Mouse (Mus musculus): ENCODE measurements around the gene Tor2a.

Gene Tor2a

DNA sequence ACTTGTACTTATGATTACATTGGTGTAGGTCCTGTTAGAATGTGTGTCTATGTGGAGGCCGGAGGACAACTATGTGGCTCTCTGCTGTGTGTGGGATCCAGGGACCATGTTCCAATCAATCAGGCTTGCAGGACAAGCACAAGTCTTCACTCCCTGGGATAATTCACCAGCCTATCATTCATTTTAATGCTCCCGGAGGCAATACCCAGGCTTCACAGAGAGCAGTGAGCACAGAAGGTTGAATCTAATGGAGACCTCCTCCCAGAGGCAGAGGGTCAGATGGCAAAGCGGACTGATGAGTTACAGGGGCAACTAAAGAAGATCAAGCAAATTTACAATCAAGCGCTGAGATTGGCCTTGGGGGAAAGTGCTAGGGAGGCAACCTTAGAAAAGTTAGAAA is 27.5 kb upstream of the Tor2a start:
- DNase-seq (ENCODE audit: low spot score in 2 of 2) = no peak

DNA sequence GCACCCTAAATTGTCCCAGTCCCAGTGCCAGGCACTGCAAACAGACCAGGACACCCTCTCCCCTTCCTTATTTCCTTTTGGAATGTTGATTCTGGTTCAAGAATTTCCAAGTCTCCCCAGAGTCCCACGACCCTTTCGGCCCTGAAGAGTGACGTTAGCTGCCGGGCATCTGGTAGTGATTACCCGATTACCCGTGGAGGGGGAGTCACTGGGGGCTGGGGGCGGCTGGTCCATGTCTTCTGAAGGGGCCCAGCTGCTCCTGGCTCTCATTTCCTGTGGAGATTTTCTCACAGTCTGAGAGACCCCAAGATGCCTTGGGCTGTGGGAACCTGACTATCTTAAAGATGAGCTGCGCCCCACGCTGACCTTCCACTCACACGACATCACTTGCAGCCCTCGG is 26.2 kb upstream of the Tor2a start:
- DNase-seq (ENCODE audit: low spot score in 2 of 2) = no peak

DNA sequence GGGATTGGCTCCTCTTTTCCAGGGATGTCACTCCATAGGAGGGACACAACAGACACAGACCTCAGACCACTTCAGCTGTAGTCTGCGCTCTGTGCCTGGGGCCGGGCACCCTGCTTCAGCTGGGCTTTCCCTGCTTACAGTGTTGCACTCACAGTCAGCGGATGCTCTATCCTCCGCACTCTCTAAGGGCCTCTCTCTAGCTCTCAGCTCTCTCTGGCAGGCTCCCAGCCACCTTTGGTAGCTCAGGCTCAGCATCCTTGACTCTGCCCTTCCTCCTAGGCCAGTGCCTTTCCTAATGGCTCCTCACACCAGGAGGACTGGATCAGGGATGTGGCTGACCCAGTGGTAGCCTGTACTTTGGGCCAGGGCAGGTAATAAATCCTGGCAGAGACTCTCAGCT is 25.1 kb upstream of the Tor2a start:
- DNase-seq (ENCODE audit: low spot score in 2 of 2) = no peak

DNA sequence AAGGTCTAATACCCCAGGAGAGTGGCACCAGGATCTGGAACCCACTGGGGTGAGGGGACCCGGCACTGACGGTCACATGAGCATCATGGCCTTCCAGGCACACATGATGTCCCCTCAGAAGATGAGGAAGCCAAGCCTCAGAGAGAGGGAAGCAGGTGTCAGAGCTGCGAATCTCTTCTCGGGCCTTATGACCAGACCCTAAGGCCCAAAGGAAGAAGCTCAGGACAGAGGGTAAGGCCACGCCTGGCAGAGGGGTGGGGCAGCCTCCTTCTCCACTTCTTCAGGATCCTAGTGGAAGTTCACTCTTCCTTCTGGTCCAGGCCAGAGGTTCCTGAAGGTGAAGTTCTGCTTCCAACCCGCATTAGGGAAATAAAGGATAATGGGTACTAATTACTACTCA is 24.3 kb upstream of the Tor2a start:
- no peak for DNase-seq (ENCODE audit: low spot score in 2 of 2)

DNA sequence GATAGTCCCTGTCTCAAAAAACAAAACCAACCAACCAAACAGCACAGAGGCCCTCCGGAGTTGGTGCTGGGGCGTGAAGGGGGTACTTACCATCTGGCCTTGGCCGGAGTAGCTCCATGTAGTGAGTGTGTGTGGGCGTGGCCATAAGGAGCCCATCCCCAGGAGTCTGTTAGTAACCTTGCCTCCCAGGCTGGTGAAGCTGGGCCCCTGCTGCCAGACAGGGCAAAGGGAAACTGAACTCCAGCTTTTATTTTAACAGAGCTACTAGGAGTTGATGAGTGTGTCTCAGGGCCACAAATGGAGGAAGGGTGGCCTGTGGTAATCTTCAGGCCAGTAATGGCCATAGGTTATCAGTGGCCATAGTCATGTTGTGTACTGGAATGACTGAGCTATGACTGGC is 22.6 kb upstream of the Tor2a start:
- no peak for DNase-seq (ENCODE audit: low spot score in 2 of 2)

DNA sequence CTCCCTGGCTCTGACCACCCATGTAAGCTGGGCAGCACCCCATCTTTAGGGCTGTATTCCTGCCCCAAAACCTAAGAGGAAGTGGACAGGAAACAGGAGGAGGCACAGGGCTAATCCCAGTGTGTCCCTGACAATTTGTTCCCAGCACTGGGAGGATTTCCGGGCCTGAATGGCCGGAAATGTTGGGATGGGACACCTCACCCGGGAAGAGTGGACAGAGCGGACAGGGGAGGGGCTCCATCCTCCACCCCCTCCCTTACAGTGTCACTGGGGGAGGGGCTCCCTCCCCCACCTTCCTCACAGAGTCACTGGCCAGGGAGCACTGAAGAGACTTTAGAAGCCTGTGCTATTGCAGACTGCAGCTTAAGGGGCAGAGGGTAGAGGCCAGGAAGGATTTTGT is 22.1 kb upstream of the Tor2a start:
- DNase-seq (ENCODE audit: low spot score in 2 of 2) = no peak

DNA sequence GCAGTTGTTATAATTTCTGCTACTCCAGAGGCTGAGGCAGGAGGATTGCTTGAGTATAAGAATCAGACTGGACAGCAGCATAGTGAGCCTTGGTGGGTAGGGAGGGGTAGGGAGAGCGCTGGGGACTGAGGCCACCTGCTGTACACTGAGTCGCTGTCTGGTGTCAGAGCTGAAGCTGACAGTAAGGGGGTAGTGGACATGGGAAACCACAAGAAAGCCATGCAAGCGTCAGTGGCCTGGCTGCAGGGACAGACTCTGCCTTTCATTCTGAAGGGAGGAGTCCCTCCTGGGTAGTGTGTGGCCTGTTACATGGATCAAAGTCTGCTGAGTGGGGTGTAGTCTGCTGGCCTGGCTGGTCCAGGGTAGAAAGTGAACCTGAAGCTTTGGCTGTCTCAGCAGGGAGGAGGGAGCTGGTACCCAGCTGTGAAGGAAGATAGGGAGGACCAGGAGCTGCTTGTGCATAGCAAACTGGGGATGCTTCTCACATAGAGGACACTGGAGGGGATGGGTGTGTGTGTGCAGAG is 20.7 kb upstream of the Tor2a start:
- DNase-seq (ENCODE audit: low spot score in 2 of 2) = no peak

DNA sequence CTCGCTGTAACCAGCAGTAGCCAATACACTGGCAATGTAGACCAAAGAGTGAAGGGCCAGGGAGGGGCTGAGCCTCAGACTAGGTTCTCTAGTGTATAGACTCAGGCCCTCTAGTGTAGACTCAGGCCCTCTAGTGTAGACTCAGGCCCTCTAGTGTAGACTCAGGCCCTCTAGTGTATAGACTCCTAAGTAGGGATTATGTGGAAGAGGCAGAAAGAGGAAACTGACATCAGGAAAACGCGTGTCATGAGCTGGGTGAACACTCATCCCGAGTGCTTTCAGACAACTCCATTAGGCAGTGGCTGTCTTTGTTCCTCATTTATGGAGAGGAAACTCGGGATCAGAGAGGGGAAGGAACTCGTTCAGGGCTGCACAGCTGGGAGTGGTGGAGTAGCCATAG is 20.0 kb upstream of the Tor2a start:
- no peak for DNase-seq (ENCODE audit: low spot score in 2 of 2)

DNA sequence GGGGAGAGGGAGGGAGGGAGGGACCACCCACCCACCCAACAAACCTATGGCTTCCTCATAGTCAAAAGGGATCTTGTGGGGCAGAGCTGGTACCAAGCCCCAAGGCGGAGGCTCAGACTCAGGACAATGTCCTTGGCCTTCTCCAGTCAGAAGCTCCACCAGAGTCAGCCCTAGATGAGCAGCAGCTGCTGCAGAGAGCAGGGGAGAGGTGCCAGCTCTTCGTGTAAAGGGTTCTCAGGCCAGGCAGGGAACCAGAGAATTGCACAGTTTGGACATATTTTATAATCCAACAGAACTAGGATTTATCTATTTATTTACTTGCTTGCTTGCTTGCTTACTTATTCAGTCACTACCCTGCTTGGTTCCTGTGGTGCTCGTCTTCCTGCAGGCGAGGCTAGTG is 17.7 kb upstream of the Tor2a start:
- DNase-seq (ENCODE audit: low spot score in 2 of 2) = no peak

DNA sequence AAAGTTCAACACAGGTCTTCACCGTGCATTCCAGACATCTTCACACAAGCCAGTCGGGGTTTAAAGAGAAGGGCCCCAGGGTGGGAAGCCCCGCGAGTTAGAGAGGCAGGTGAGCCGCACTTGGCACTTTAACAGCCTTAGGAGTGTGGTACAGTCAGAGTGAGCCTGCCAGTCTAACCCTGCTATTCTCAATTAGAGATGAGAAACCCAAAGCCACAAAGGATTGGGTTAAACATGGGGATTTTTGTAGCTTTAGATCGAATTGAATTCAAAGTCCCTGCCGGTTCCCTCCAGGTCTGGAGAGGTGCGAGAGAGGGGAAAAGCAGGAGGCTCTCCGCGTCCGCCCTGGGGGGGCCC is 16.1 kb upstream of the Tor2a start, which contains the start of gene 6330409D20Rik:
TSS of gene 6330409D20Rik (minus strand) at position 101 of the 357 bp plus-strand sequence.
- DNase-seq (ENCODE audit: low spot score in 2 of 2) = no peak

DNA sequence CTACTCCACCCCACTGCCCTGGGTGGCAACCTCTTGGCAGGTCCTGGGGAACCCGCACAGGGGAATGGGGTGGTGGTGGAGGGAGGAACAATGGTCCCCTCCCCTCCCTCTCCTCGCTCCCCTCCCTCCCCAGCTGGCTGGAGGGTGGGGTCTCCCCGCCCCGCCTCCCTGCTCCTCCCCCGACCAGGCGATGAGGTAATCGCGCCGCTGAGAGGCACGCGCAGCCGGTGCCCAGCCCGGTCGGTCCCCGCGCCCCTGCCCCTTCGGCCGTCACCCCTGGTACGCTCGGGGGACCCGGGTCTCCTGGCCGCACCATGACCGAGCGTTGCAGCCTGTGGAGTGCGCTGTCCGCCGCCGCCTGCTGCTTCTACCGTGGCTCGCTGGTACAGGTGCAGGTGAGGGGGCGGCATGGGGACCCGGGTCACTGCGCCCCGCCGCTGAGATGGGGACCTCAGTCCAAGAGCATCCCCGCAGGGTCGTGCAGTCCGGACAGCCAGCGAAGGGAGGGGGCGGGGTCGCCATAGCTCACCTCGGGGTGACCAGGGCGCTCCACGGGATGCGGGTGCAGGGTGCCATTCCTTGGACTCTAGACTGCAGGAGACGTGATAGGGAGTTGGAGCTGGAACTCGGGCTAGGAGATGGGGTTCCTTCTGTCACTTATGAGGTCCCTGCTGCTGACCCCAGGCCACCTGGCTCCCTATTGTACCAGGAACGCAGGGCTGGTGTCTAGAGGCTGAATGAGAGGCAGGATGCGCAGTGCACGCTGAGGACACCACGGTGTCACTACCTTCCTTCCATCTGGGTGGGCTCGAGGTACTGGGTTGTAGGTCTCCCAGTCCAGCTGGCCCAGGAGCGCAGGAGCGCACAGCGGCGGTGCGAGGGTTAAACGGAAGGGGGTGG is 15.5 kb upstream of the Tor2a start:
- no peak for DNase-seq (ENCODE audit: low spot score in 2 of 2)

DNA sequence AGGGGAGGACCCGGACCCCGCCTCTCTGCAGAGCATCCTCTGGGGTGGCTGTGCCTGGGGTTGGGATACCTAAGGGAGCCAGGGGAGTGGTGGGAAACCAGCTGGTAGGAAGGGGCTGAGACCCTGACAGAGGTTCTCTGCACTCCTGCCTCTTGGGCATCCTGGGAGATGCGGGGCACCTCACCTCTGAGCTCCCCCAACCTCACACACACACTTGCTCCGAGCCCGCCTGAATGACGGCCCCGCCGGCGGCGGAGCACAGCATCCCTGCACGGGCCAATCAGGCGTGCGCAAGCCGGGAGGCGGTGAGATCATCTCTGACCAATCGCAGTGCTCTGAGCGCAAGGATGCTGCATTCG is 14.9 kb upstream of the Tor2a start:
- DNase-seq (ENCODE audit: low spot score in 2 of 2) = no peak

DNA sequence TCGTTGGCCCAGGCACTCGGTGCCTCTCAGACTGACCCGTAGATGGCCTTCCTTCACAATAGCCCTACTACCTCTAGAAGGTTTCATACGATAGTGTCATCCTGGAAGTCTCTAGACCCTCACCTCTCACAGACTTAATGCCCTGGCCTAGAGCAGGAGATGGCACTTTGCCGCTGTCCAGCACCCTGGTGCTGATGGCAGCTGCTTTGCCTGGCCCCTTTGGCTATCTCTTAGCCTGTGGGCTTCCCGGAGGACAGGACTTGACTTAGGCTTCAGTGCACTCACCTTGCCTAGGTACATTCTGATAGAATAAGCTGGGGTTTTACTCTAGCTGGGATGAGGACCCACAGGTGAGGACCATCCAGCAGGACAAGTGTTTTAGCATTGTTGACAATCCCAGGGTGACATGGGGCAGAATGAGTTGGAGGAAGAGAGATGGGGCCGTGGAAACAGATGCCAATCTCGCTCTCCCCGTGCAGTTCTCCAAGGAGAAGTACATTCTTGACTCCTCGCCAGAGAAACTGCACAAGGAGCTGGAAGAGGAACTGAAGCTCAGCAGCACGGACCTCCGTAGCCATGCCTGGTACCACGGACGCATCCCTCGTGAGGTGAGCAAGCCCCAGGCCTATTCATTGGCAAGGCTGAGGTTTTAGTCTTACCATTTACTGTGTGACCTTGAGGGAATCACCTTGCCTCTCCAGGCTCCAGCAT is 12.6 kb upstream of the Tor2a start:
- DNase-seq (ENCODE audit: low spot score in 2 of 2) = no peak

DNA sequence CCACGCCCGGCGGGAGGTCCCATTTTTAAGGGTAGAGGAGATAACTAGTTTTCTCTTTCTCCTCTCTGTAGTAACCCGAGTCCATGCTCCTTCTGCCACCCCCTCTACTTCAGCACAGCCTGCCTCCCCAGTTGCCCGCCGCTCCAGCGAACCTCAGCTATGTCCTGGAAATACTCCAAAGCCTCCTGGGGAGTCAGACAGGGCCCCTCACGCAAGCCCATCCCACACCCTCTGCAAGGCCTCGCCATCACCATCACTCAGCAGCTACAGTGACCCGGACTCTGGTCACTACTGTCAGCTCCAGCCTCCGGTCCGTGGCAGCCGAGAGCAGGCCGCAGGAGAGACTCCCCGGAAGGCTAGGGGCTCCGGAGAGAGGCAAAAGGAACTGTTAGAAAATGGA is 8.0 kb upstream of the Tor2a start:
- no peak for DNase-seq (ENCODE audit: low spot score in 2 of 2)

DNA sequence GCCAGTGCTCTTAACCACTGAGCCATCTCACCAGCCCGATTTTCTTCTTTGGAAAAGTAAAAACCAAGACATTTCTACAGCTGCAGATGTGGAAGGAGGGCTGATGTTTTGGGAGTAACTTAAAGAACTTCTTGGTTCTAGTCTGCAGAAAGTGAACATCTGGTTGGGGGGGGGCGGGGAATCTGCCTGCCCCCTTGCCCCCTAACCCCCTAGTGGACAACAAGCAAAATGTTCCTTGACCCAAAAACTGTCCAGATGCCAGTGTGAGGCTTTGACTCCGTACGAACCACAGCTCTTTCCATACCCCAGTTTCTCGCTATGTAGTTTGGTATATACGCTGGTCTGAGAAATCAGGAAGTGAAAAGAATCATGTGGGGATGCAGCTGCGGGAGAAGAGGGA is 6.8 kb upstream of the Tor2a start:
- DNase-seq (ENCODE audit: low spot score in 2 of 2) = no peak

DNA sequence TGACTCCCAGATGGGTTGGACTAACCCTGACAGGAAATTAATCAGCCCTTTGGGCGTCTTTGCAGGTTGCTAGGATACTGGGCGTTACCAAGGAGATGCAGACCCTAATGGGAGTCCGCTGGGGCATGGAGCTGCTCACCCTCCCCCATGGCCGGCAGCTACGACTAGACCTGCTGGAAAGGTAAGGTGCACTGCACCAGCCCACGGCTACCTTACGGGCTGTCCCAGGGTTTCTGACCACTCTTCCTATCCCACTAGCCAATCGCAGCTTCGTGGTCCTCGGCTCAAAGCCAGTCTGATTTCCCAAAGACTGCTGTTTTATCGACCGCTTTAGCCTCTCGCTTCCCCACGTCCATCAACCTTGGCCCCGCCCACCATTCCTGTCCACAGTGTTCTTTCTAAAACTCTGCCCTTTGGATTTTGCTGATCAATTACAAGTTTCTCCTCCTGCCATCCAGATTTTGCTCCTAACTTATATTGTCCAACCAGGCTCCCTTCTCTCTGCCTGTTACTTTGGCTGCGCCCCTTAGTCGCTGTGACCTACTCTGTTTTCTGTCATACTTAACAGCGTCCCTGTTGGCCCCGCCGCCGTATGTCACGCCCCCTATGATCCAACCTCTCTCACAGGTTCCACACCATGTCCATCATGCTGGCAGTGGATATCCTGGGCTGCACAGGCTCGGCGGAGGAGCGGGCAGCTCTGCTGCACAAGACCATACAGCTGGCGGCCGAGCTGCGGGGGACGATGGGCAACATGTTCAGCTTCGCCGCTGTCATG is 6.0 kb upstream of the Tor2a start:
- peak; percentile 67 to 68 for DNase-seq (ENCODE audit: low spot score in 2 of 2)

DNA sequence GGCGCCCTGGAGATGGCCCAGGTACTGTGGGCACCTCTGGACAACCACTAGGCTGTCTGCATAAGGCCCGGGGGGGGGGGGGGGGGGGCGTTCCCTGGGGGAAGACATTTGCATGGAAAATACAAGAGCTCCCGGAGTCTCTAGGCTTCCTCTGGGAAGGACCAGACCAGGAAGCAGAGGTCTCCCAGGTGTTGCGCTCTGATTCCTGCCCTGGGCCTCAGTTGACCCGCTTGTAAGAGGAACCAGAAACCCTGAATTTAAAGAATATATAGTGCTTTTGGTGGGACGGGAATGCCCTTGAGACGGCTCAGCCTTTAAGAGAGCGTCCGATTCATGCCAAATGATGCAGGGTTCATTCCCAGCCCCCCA is 5.4 kb upstream of the Tor2a start:
- no peak for DNase-seq (ENCODE audit: low spot score in 2 of 2)

DNA sequence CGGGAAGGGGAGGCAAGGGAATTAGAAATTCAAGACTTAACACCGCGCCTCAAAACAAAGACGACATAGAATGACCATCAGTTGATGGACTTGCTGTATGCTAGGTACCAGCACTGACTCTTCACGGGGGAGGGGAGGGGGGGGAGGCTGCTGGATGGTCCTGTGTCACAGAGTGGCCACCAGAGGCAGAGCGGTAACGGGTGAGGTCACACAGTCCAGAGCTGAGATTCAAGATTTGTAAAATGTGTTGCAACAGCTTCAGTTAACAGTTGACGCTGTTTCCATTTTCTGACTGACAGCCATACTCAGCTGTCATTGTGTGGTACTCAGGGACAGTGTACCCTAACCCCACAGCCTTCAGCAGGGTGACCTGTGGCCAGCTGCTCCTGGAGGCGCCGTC is 4.9 kb upstream of the Tor2a start:
- DNase-seq (ENCODE audit: low spot score in 2 of 2) = no peak

DNA sequence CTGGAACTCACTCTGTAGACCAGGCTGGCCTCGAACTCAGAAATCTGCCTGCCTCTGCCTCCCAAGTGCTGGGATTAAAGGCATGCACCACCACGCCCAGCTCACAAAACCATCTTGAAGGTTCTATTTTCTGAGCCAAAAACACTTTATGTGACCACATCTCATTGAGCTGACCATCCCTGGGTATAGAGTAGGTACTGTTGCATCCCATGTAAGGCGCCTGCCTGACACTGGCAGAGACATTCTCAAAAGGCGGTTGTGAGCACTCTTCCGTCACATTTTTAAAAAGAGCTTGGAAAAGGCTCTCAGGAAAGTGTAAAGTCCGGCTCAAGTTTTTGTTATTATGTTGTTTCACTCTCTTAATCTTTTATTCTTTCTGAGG is 369 bp upstream of the Tor2a start:
- DNase-seq (ENCODE audit: low spot score in 2 of 2) = no peak

DNA sequence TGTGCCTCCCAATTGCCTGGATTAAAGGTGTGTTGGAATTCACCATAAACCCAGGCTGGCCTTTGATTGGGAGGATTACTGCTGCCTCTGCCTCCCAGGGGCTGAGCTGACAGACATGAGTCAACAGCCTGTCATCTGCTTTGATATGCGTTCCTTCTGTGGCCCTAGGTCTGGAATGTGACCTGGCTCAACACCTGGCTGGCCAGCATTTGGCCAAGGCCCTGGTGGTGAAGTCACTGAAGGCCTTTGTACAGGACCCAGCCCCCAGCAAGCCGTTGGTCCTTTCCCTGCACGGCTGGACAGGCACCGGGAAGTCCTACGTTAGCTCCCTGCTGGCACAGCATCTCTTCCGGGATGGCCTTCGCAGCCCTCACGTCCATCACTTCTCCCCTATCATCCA is 1.5 kb downstream of the Tor2a start:
- no peak for DNase-seq (ENCODE audit: low spot score in 2 of 2)

DNA sequence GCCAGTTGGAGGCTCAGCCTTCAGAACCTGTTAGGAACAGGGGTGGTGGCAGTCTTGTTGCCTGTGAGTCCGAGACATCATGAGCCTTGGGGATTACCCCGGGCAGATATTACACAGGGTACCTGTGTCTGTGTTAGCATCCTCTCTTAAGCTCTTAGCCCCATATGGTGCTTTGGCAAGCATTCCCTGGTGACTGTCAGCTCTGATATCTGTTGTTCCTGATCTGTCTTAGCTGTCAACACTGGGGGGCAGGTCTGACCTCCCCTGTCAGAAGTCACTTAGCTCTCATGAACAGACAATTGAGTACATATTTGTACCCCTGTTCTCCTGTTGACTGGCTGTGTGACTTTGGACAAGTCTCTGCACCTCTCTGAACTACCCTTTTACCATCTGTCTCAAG is 2.0 kb downstream of the Tor2a start:
- no peak for DNase-seq (ENCODE audit: low spot score in 2 of 2)

DNA sequence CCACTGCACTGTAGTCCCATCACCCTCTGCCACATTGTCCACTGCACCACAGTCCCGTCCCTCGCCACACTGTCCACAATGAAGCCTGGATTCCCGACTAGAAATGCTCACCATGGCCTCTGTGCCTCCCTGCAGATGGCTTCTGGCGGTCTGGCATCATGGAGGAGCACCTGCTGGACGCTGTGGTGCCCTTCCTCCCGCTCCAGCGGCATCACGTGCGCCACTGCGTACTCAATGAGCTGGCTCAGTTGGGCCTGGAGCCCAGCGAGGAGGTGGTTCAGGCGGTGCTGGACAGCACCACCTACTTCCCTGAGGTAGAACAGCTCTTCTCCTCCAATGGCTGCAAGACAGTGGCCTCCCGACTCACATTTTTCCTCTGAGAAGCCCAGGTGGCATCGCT is 4.3 kb downstream of the Tor2a start:
- DNase-seq (ENCODE audit: low spot score in 2 of 2) = no peak

DNA sequence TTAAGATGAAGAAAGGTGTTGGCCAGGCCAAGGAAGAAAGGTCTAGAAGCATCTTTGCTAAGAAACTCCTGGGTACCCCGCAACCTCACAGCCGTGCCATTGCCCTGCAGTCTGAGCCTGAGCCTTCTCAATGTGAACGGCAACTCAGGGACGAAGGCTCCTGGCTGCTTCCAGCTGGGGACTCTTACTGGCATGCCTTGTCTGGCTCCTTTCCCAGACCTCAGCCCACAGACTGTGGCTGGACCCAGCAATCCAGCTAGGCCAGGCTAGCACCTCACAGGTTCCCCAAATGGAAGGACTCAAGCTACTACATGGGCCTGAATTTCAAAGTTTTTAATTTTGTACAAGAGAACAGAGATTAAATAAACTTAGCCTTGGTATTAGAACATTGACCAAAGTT is 4.8 kb downstream of the Tor2a start:
- DNase-seq (ENCODE audit: low spot score in 2 of 2) = no peak

All from urinary bladder, adult 18-20 months (tissue).